Mouse (Mus musculus) heart, postnatal 4 days (tissue): ENCODE measurements at regions not wholly inside any gene's neighbourhood (a gene's known extent, or its start where the extent isn't known, plus 50 kb on each side); places are given as distances from the start of the nearest gene placed in this dataset.

Experiments used
- DNase-seq: peaks from one replicate; pipeline ENCODE4 v3.0.0; 2021

DNA sequence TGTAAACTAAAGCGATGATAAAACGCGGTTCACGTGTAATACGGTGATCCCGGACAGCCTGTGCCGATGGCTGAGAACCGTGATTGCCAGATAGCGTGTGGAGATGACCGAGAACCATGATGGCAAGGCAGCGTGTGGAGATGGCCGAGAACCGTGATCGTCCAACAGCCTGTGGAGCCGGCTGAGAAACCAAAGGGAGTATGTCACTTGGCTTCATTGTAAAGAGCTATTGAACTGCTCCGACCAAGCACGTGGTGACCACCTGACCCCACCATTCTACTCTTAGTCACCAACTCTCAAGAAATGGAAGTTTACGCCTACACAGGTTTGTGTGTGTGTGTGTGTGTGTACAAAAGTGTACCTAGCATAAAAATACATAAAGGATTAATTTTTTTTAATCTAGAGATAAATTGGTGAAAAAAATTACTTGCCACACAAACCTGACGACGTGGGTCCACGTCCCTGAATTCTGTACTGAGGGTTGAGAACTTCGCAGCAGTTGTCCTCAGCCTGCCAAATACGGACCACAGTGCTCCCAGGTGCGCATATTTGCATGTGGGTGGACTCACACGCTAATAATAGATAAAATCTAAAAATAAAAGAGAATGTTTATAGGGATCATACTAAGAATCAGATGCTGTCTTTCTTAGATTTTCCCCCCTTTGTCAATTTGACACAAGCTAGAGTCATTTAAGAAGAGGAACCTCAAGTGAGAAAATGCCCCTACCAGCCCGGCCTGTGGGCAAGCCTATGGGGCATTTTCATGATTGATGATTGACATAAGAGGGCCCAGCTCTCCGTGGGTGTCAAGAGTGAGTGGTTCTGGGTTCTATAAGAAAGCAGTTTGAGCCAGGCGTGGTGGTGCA, 56.6 kb upstream of the Mef2a start:
- DNase-seq: no peak

DNA sequence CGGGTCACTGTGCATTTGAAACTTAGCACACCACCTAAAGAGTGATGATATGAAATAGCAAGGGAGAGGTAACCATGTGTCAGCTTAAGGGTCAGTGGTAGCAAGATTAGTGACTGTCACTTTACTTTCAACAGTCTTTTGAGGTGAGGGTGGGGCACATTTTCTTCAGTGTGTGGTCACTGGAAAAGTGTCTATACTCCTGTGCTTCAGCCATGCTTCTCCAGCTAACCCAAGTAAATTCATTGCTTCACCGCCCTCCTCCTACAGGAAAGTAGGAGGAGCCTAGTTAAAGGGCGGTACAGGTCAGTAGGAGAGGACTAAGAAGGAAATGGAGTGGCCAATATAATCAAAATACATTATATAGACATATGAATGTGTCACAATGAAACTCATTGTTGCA, 55.7 kb upstream of the Mef2a start:
- DNase-seq: no peak

DNA sequence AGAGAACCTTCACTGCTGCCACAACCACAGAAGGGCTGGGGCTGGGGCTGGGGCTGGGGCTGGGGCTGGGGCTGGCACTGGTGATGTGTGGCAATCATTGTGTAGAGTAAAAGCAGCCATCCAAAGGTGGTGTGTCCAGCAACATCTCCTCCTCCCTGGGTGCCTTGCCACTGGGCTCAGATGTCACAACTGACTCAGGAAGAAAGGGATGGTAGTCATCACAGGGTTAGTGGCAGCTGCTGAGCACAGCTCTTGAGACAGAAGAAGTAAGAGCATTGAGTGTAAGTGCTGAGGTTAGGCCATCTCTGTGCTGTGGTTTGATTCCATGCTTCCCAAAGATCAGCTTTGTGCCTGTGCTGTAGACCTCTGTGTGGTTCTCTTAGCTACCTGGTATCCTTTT, 53.4 kb upstream of the Mef2a start:
- no peak for DNase-seq

DNA sequence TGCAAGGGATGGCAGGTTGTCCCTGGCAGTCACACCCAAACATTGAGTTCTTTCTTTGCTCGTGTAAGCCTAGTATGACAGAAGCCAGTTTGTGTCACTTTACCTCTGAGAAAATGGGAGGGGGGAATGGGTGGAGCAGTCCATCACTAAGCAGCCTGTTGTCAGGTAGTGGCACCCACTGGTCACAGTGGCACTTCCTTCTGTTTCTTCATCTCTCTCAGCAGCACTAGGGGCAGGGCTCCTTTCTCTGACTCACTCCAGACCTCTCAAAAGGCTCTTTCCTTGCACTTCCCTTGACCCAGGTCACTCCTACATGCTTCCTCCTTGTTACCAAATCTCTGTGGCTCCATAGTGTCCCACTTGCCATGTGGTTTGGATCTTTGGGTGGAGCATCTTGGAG, 52.9 kb upstream of the Mef2a start:
- no peak for DNase-seq

DNA sequence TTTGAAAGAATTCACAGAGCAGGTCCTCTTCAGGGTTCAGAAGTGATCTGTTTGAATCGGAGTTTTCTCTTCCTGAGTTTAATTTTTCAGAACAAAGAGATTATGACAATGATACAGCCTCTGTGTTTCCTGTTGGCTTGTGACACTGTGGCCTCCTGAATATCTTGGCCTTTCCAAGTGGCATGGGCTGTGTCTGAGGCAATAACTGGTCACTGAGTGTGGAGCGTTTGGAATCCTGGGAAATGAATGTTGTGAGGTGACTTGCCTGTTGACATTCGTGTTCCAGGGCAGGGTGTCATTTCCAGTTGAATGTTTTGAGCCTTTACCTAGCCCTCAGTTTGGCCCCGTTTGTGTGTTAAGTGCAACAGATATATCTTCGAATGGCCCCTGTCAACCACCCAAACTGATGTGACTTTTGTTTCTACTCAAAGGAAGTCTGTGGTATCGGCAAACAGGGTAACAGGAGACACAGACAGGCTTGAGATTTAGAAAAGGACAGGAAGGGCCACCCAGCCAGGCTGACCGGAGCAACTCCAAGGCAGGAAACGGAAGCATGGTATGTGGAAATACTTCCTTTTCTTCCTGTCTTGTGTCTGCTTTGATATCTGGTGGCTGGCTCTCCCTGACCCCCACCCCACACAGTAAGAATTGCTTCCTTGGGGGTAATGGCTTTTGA, 52.3 kb upstream of the Mef2a start:
- no peak for DNase-seq
